Mouse (Mus musculus): ENCODE results near the gene Unc93a2. TPM values are rescaled to one million over a fixed set of nuclear protein-coding genes. Genes with fewer than 3 reads are reported as not detected.

Unc93a2 gene
- under 1 TPM in 1 of 2 experiments, not detected in 1; 0.25 TPM for polyA plus RNA-seq (2017; shearing (Covaris generic))

GRCm38 (mm10) chr17:7385364-7385763, at the start of gene Unc93a2:
TSS of gene Unc93a2 (minus strand) at chr17:7385464.

GRCm38 (mm10) chr17:7371879-7372278, 13.4 kb downstream of the Unc93a2 start, which contains the start of gene Gm49630:
TSS of gene Gm49630 (minus strand) at chr17:7371979.

GRCm38 (mm10) chr17:7352596-7352995, 32.7 kb downstream of the Unc93a2 start, which contains the start of gene Ttll2:
TSS of gene Ttll2 (minus strand) at chr17:7352696.

GRCm38 (mm10) chr17:7324346-7324745, 60.9 kb downstream of the Unc93a2 start, which contains the start of gene Tcp10a:
TSS of gene Tcp10a (plus strand) at chr17:7324646.

Other genes with a start within 250 kb of the Unc93a2 start
- 1 to 10 TPM in 1 of 2 experiments, under 1 TPM in 1; 0.61 to 1.9 TPM for gene Rps6ka2, start 215.3 kb downstream of the Unc93a2 start, polyA plus RNA-seq (2017; shearing (Covaris generic))
- gene Tcp10a, start 60.8 kb downstream of the Unc93a2 start, polyA plus RNA-seq (2017; shearing (Covaris generic)): under 1 TPM in 1 of 2 experiments, not detected in 1; 0.14 TPM
- gene Ttll2, start 32.8 kb downstream of the Unc93a2 start, polyA plus RNA-seq (2017; shearing (Covaris generic)): not detected
- not detected for gene Gm49630, start 13.5 kb downstream of the Unc93a2 start, polyA plus RNA-seq (2017; shearing (Covaris generic))